Mouse (Mus musculus) kidney, adult 9 months (tissue): ENCODE measurements at regions not wholly inside any gene's neighbourhood (a gene's known extent, or its start where the extent isn't known, plus 50 kb on each side); places are given as distances from the start of the nearest gene placed in this dataset.

Experiments
- DNase-seq: peaks from one replicate; pipeline ENCODE4 v3.0.0; 2022

- no peak for DNase-seq
These were observed 103.0 kb downstream of the Nab1 start for GRCm38 (mm10) chr1:52397460-52397859.

- DNase-seq: no peak
These were observed 107.5 kb downstream of the Nab1 start for GRCm38 (mm10) chr1:52392933-52393332.

GRCm38 (mm10) chr1:52388836-52389235 is 111.6 kb downstream of the Nab1 start:
- no peak for DNase-seq

- DNase-seq: no peak
These were observed 112.4 kb downstream of the Nab1 start for GRCm38 (mm10) chr1:52388118-52388517.

GRCm38 (mm10) chr1:52387062-52387461 is 113.4 kb downstream of the Nab1 start:
- no peak for DNase-seq

- no peak for DNase-seq
These were observed 125.2 kb downstream of the Nab1 start for GRCm38 (mm10) chr1:52375320-52375719.

GRCm38 (mm10) chr1:52374666-52375065 is 125.8 kb downstream of the Nab1 start:
- no peak for DNase-seq

- DNase-seq: no peak
These were observed 126.7 kb downstream of the Nab1 start for GRCm38 (mm10) chr1:52373817-52374216.

- DNase-seq: no peak
These were observed 133.4 kb upstream of the Gls start for GRCm38 (mm10) chr1:52366386-52366785.

- DNase-seq: no peak
These were observed 130.6 kb upstream of the Gls start for GRCm38 (mm10) chr1:52363625-52364024.

- DNase-seq: no peak
These were observed 129.9 kb upstream of the Gls start for GRCm38 (mm10) chr1:52362976-52363375.

GRCm38 (mm10) chr1:52354041-52354582 is 121.1 kb upstream of the Gls start:
- DNase-seq: peak; percentile 8

- DNase-seq: no peak
These were observed 109.1 kb upstream of the Gls start for GRCm38 (mm10) chr1:52342127-52342526.

- DNase-seq: no peak
These were observed 105.7 kb upstream of the Gls start for GRCm38 (mm10) chr1:52338704-52339103.

GRCm38 (mm10) chr1:52338243-52338642 is 105.2 kb upstream of the Gls start:
- peak; percentile 56 for DNase-seq

GRCm38 (mm10) chr1:52336696-52337095 is 103.7 kb upstream of the Gls start:
- no peak for DNase-seq

GRCm38 (mm10) chr1:52332013-52332412 is 99.0 kb upstream of the Gls start:
- no peak for DNase-seq

- DNase-seq: no peak
These were observed 98.4 kb upstream of the Gls start for GRCm38 (mm10) chr1:52331442-52331841.

- DNase-seq: no peak
These were observed 97.5 kb upstream of the Gls start for GRCm38 (mm10) chr1:52330496-52330895.

GRCm38 (mm10) chr1:52328507-52328906 is 95.5 kb upstream of the Gls start:
- DNase-seq: no peak

GRCm38 (mm10) chr1:52324356-52324755 is 91.3 kb upstream of the Gls start:
- DNase-seq: no peak

- no peak for DNase-seq
These were observed 79.1 kb upstream of the Gls start for GRCm38 (mm10) chr1:52312076-52312633.

- DNase-seq: peak; percentile 60
These were observed 73.9 kb upstream of the Gls start for GRCm38 (mm10) chr1:52306892-52307291.

GRCm38 (mm10) chr1:52305679-52306632 is 72.9 kb upstream of the Gls start:
- no peak for DNase-seq
